Mouse (Mus musculus): ENCODE results near the gene Sox2. TPM values are rescaled to one million over a fixed set of nuclear protein-coding genes. Genes with fewer than 3 reads are reported as not detected.

The Sox2 gene
- polyA plus RNA-seq, 1 experiment from 2014 or later: 20.9 TPM

DNA sequence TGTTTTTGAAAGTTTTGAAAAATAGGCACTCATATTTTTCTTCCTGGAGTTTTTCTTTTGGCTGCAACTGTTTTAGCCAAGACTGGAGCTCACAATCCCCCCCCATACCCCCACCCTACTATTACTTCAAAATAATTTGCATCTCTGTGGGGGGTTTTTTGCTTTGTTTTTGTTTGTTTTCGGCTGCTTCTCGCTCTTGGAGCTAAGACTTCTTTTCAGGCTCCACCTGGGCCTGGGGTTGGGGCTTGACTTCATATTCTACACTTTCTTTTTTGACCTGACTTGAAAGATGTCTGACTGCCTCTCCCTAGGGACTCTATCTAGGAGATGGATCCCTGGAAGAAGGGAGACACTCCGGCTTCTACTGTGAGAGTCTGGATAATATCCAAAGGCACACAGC lies 5.9 kb downstream of the Sox2 start:
- H3K4me1 ChIP-seq (replicated peaks): peaks cover 42% of the 10 kb centered on the region
- H3K4me2 ChIP-seq: peak overlapping the region; percentile 67
- 5% methylated on average over 3 of the region's 3 CpGs for WGBS
- no peaks in the 10 kb centered on the region for H3K36me3 ChIP-seq
- peak overlapping the region; percentile 94 for H3K27ac ChIP-seq (replicated peaks)
- no peaks in the 10 kb centered on the region for H3K9me3 ChIP-seq
- no peak for ATAC-seq (ENCODE audit: low read depth)
- peak overlapping the region; percentile 42 for H3K4me3 ChIP-seq
- peaks cover 89% of the 10 kb centered on the region for H3K27me3 ChIP-seq
- peak overlapping the region; percentile 75 for H3K9ac ChIP-seq

DNA sequence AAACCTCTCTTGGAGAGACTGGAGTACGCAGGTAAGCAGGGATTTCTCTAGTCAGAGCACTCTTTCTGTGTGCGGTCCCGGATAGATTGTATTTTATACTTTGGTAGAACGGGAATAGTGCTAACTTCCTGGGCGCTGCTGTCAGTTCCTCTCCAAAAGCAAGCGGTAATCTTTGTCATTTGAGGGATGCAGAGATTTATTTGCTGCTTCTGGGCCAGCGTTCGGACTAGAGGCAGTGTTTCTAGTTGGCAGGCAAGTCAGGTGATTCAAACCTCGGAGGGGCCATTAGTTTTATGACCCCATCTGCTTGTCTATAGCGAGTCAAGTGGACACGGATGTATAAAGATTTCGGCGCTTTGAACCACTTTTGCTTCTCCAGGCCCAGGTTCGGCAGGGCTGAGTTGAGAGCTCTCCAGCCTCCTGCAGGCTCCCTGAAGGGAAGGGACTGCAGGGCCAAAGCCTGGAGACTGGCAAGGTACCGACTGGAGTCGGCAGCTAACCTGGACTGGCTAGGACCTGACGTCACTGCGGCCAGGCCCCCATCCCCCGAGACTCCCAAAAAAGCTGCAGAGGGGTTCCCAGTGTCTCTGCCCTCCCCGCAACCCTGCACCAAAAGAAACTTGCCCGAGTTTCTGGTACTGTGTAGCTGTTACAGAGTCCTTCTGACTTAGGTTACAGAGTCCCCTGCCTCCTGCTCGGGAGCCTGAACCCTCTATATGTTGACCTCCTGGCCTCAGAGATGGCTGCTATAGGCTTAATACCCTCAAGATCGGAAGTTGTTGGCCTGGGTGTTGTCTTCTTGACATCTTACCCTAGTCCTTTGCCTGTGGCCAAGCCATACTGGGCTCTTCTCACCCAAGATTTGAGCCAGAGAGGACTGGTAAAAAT lies 6.9 kb downstream of the Sox2 start:
- peak overlapping the region; percentile 42 for H3K4me3 ChIP-seq
- H3K27me3 ChIP-seq: peaks cover 85% of the 10 kb centered on the region
- peak overlapping the region; percentile 67 for H3K4me2 ChIP-seq
- peaks cover 50% of the 10 kb centered on the region for H3K4me1 ChIP-seq (replicated peaks)
- peak; percentile 5; the same call in 1 of the 2 replicates for ATAC-seq (ENCODE audit: low read depth)
- peak overlapping the region; percentile 94 for H3K27ac ChIP-seq (replicated peaks)
- no peaks in the 10 kb centered on the region for H3K36me3 ChIP-seq
- WGBS: 3% methylated on average over 23 of the region's 23 CpGs
- H3K9ac ChIP-seq: peak overlapping the region; percentile 75
- no peaks in the 10 kb centered on the region for H3K9me3 ChIP-seq

DNA sequence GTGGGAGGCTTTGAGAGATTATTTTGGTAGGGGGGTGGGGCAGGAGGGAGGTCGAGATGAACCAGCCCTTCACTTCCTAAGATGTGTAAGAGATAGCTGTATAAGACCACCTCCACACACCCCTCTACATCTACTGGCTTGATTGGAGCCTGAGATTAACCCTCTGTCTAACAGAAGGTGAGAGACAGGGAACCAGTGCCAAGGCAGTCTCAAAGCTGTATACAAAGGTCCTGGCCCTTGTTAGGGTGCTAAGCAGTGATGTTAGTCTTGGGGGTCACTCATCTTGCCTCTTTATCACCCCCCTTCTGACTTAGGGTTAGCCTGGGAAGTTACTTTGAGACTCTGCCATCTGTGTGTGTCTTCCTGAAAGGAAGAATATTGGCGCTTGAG lies 7.5 kb downstream of the Sox2 start:
- H3K4me1 ChIP-seq (replicated peaks): peaks cover 55% of the 10 kb centered on the region
- H3K4me3 ChIP-seq: peak overlapping the region; percentile 42
- no peaks in the 10 kb centered on the region for H3K9me3 ChIP-seq
- H3K4me2 ChIP-seq: peak overlapping the region; percentile 67
- H3K36me3 ChIP-seq: no peaks in the 10 kb centered on the region
- H3K9ac ChIP-seq: peak overlapping the region; percentile 75
- no peak for ATAC-seq (ENCODE audit: low read depth)
- H3K27ac ChIP-seq (replicated peaks): peak overlapping the region; percentile 94
- peaks cover 83% of the 10 kb centered on the region for H3K27me3 ChIP-seq
- 9% methylated on average over 2 of the region's 2 CpGs for WGBS

DNA sequence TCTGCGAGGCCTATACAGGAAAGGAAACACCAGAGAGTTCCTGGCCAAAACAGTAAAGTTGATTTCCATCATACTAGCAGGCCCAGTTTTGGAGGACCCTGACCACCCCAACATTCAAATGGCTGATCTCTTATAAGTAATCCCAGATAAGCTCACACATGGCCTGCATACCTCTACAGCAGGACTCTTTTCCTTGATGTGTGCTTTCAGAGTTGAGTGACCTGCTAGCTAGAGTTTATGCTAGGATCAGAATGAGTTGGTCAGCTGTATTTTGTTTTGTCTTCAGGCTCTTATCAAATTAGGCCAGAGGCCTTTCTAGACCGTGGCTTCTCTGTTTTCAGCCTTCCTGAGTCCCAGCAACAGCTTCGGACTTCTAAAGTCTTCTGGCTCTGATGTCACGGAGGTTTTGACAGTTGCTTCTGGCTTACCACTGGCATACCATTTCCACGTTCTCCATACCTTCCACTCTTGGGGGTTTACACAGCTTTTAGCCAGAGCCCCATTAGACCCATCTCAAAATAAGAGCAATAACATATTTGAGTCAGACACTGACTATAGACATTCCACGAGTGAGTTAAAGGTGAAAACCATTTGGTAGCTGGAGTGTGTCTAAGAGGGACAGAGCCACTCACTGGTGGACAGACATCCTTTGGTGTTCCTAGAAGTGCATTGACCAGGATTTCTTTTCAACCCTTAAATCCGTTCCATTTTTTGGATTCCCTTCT lies 8.2 kb downstream of the Sox2 start:
- Histone ChIP-seq H3K9ac (peak overlapping the region; percentile 75; the same call in 1 of the 2 replicates), H3K27ac (replicated peaks) (peak overlapping the region; percentile 94), H3K4me3 (peak overlapping the region; percentile 42; the same call in 1 of the 2 replicates), H3K36me3 (no peaks in the 10 kb centered on the region), H3K4me2 (peak overlapping the region; percentile 67), H3K27me3 (peaks cover 81% of the 10 kb centered on the region), H3K9me3 (no peaks in the 10 kb centered on the region), H3K4me1 (replicated peaks) (peaks cover 62% of the 10 kb centered on the region)
- no peak for ATAC-seq (ENCODE audit: low read depth)
- 44% methylated on average over 7 of the region's 7 CpGs for WGBS

DNA sequence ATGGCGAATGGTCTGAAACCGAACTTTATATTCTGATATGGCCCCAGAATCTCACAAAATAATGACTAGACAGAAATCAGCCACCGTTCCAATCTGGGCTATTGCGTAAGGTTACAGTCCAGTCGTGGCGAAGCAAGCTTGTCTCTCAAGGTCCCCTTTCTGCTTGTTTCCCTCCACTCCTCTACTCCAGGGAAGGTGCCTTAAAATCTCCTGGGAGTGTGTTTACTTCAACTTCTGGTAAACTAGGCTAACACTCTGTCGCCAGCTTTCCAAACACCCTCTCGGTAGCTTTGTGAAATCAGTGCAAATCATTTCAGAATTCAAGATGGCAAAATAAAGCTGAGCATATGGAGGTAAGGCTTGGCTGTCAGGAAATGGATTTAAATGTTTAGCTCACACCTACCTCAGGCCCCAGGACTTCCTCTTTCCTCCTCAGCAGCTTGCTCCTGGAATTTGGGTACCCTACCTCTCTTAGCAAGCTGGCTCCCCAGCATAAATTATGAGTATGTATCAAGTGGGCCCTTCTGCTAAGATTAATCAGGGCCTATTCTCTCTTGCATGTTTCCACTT lies 8.8 kb downstream of the Sox2 start:
- H3K4me1 ChIP-seq (replicated peaks): peaks cover 69% of the 10 kb centered on the region
- peaks cover 76% of the 10 kb centered on the region for H3K27me3 ChIP-seq
- H3K4me2 ChIP-seq: peak overlapping the region; percentile 67
- whole genome bisulfite sequencing: 44% methylated on average over 8 of the region's 8 CpGs
- ATAC-seq (ENCODE audit: low read depth): no peak
- peak overlapping the region; percentile 75; the same call in 1 of the 2 replicates for H3K9ac ChIP-seq
- peak overlapping the region; percentile 94 for H3K27ac ChIP-seq (replicated peaks)
- no peaks in the 10 kb centered on the region for H3K36me3 ChIP-seq
- H3K9me3 ChIP-seq: no peaks in the 10 kb centered on the region
- H3K4me3 ChIP-seq: no peak overlapping the region

DNA sequence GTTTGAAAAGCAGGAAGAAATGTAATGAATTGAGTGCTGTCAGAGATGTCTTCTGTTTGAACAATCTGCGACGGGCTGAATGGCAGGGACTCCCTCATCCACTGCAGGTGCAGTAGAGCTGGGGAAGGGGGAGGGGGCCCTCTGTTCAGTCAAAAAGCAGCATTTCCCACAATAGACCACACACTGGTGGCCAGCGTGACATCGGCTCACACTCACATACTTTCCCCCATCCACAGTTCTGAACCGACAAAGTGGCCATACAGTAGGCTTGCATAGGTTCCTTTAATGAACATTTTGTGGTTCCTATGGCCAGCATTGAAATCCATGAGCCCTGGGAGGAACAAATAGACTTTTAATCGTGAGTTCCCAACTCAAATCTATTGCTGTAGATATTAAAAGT lies 9.7 kb downstream of the Sox2 start:
- 6% methylated on average over 6 of the region's 6 CpGs for WGBS
- ATAC-seq (ENCODE audit: low read depth): 0 out of 2 replicates have a peak, but pooled peaks have one; percentile 19
- H3K9ac ChIP-seq: peak overlapping the region; percentile 71; the same call in 1 of the 2 replicates
- peaks cover 72% of the 10 kb centered on the region for H3K27me3 ChIP-seq
- no peaks in the 10 kb centered on the region for H3K36me3 ChIP-seq
- peak overlapping the region; percentile 6; the same call in 1 of the 2 replicates for H3K4me3 ChIP-seq
- peaks cover 77% of the 10 kb centered on the region for H3K4me1 ChIP-seq (replicated peaks)
- H3K4me2 ChIP-seq: peak overlapping the region; percentile 67
- H3K9me3 ChIP-seq: no peaks in the 10 kb centered on the region
- peak overlapping the region; percentile 94 for H3K27ac ChIP-seq (replicated peaks)

DNA sequence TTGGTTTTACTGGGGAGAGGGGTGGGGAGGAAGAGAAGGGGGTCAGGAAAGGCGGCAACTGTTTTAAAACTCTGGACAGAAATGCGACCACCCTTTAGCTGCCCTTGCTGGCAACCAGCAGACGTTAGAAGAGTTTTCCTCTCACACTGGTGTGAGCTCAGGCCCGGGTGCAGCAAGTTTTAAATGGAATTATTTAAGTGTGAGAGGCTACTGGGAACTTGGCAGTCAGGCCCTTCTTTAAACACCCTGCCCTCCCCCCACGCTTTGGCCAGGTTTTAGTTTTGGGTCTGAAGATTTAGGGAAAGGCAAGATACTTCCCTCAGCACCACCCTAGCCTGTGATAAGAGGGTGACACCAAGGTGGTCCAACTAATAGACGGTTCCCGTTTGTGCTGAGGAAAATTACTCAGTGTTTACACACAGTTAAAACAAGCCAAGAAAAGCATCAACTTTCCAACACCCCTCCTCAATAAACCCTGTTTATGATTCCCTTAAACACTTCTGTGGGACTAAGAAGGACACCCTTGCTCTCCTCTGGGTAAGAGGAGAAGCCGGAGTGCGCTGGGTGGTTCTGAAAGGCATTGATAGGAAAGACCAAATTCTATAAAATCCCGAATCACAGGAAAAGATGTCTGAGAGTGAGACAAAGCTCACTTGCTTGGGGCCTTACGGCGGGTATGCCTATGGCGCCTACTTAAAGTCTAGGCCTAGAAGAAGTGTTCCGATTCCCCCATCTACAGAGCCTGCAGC lies 10.5 kb downstream of the Sox2 start:
- no peaks in the 10 kb centered on the region for H3K36me3 ChIP-seq
- H3K9ac ChIP-seq: peak overlapping the region; percentile 71
- 8% methylated on average over 14 of the region's 14 CpGs for WGBS

DNA sequence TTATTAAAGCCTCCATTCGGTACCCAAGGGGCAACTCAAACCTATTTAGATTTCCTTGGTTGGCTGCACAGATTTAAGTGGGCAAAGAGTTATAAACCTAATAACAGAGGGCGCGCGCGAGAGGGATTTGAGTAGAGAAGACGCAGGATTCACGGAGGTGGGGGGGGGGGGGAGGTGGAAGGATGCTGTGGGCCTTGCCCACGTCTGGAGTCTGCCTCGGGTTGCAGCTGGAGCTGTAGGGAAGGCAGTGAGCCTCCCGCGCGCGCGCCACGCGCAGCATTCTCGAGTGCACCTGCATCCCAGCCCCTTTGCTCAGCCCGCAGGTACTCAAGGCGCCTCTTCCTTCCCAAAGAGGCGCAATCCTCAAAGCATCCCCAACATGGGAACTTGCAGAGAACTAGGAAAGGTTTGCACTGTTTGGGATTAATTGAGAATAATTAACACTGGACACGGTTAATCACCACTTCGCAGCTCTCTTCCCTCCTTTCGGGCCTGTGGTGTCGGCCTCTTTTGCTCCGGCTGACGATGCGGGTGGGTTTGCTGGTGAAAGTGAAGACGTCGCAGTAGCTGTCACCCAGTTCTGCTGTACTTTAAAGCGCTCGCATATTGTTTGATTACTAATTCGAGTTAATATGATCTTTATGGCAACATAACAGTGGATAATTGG lies 11.3 kb downstream of the Sox2 start:
- H3K27ac ChIP-seq (replicated peaks): peak overlapping the region; percentile 94
- H3K9ac ChIP-seq: peak overlapping the region; percentile 71
- no peaks in the 10 kb centered on the region for H3K36me3 ChIP-seq
- H3K9me3 ChIP-seq: no peaks in the 10 kb centered on the region
- peaks cover 72% of the 10 kb centered on the region for H3K27me3 ChIP-seq
- no peak for ATAC-seq (ENCODE audit: low read depth)
- 2% methylated on average over 31 of the region's 32 CpGs for WGBS
- H3K4me1 ChIP-seq (replicated peaks): peaks cover 78% of the 10 kb centered on the region
- H3K4me3 ChIP-seq: peak overlapping the region; percentile 15
- peak overlapping the region; percentile 67 for H3K4me2 ChIP-seq

More for the DNA sequence above, 10.5 kb downstream of the Sox2 start:
- Histone ChIP-seq H3K27me3 (peaks cover 72% of the 10 kb centered on the region), H3K4me2 (peak overlapping the region; percentile 67), H3K4me1 (replicated peaks) (peaks cover 80% of the 10 kb centered on the region), H3K4me3 (peak overlapping the region; percentile 15), H3K9me3 (no peaks in the 10 kb centered on the region), H3K27ac (replicated peaks) (peak overlapping the region; percentile 94)
- no peak for ATAC-seq (ENCODE audit: low read depth)

DNA sequence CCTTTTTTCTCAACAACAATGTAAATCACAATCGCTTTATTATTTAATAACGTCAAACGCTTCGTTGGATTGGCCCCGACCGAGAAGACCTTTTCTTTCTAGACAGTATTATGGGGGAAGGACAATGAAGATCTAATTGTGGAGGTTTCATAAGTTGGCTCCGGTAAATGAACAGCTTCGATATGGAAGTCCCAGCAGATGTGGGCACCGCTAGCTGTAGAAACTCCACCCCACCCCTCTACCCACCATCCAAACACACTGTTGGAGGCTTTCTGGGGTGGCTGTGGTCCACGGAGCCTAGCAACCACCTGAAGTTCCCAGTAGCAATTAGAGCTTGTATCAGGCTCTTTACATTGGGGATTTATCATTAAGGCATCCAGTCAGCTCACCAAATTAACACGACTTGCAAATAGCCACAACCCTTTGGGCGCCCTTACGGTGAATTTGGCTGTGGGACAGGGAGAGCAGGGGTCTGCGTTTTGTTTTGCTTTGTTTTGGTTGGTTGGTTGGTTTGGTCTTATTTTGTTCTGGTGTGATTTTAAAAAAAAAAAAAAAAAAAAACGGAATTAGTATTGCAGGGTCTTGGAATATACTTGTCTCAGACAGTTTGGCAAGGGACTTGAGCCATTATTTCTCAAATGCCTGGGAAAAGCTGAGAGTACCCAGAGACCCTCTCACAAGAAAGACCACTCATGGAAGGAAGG lies 12.0 kb downstream of the Sox2 start:
- Histone ChIP-seq H3K9me3 (no peaks in the 10 kb centered on the region), H3K27me3 (peaks cover 72% of the 10 kb centered on the region), H3K9ac (peak overlapping the region; percentile 71), H3K36me3 (no peaks in the 10 kb centered on the region), H3K4me1 (replicated peaks) (peaks cover 76% of the 10 kb centered on the region), H3K4me3 (peak overlapping the region; percentile 37), H3K4me2 (peak overlapping the region; percentile 67), H3K27ac (replicated peaks) (peak overlapping the region; percentile 94)
- no peak for ATAC-seq (ENCODE audit: low read depth)
- 3% methylated on average over 15 of the region's 15 CpGs for WGBS

DNA sequence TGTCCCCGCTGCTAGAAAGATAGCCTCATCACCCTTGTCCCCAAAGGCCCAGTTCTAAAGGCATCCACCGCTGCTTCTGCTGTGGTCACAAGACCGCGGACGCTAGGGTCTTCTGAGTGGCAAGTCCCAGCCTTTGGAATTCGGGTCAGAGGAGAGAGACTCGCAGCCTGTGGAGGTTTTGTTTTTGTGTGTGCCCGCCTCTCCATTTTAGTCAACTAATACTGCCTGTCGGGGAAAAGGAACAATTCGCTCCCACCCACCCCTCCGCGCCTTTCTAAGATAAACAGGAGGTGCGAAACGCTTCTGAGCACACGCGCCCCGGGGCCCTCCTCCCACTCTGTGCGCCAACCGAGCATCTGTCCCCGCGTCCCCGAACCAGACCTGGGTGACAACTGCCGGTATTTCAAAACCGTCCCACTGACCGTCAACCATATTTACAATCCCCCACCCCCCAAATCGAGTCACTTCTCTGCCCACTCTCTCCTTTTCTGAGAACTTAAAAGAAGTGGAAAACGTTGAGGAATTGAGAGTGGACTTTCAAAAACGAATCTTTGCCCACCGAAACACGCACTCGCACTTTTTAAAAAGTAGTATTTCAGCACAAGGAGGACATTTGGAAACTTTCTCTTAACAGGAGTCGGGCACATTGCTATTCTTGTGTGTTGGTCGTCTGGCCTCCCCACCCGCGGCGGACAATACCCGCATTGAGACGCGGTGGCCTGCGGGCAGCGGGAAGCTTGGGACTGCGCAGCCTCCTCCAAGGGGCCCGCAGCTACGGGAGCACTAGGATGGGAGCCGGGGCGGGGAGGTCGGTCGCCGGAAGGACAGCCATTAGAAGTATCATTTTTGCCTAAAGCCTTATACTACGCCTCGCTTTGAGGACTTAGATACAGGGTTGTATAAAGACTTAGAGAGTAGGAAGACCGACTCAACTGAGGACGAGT lies 12.8 kb downstream of the Sox2 start:
- Histone ChIP-seq H3K9me3 (no peaks in the 10 kb centered on the region), H3K27ac (replicated peaks) (peak overlapping the region; percentile 94), H3K4me3 (peak overlapping the region; percentile 37), H3K9ac (peak overlapping the region; percentile 71), H3K4me2 (peak overlapping the region; percentile 67), H3K27me3 (peaks cover 71% of the 10 kb centered on the region), H3K4me1 (replicated peaks) (peaks cover 69% of the 10 kb centered on the region), H3K36me3 (no peaks in the 10 kb centered on the region)
- ATAC-seq (ENCODE audit: low read depth): no peak
- WGBS: under 1% methylated on average over 53 of the region's 53 CpGs

Measured in neural tube, embryonic 13.5 days (tissue).